Mouse (Mus musculus) embryonic facial prominence, embryonic 12.5 days (tissue): ENCODE measurements around the gene 1700025G04Rik. TPM values are rescaled to one million over a fixed set of nuclear protein-coding genes. Genes with fewer than 3 reads are reported as not detected.

ENCODE experiments used
- ATAC-seq: fragments of 200-750 bp; cut with Nextera tagmentation; 2 replicates; pipeline ENCODE4 v1.8.0; 2017; ENCODE audit not compliant: insufficient number of reproducible peaks, insufficient read depth, low FRiP score, low TSS enrichment
- H3K27ac ChIP-seq: fragments of 300-500 bp; sonication (generic); 2 replicates; pipeline ENCODE4 v1.5.1; 2016; ENCODE audit warnings: mild to moderate bottlenecking
- H3K27me3 ChIP-seq: fragments of 300-500 bp; sonication (generic); 2 replicates; pipeline ENCODE4 v1.6.1; 2016; ENCODE audit warnings: mild to moderate bottlenecking, moderate library complexity
- H3K36me3 ChIP-seq: fragments of 300-500 bp; sonication (generic); 2 replicates; pipeline ENCODE4 v1.6.1; 2016; ENCODE audit warnings: mild to moderate bottlenecking
- H3K4me1 ChIP-seq: fragments of 300-500 bp; sonication (generic); 2 replicates; pipeline ENCODE4 v1.6.1; 2016
- H3K4me2 ChIP-seq: fragments of 300-500 bp; sonication (generic); replicated peaks from 2 replicates; pipeline ENCODE4 v1.6.1; 2016; ENCODE audit warnings: mild to moderate bottlenecking, moderate library complexity
- H3K4me3 ChIP-seq: fragments of 300-500 bp; sonication (generic); 2 replicates; pipeline ENCODE4 v1.5.1; 2016; ENCODE audit warnings: mild to moderate bottlenecking
- H3K9ac ChIP-seq: fragments of 300-500 bp; sonication (generic); 2 replicates; pipeline ENCODE4 v1.6.1; 2016; ENCODE audit warnings: mild to moderate bottlenecking, moderate library complexity
- H3K9me3 ChIP-seq: fragments of 300-500 bp; sonication (generic); 2 replicates; pipeline ENCODE4 v1.6.1; 2016; ENCODE audit warnings: mild to moderate bottlenecking, moderate library complexity
- WGBS: fragments of 180-500 bp; shearing (Covaris S2); methylation state at CpG from one replicate; pipeline ENCODE4 v1.1.7; 2016; 5-methylcytosine and 5-hydroxymethylcytosine counted together
- polyA plus RNA-seq: library from polyadenylated mRNA; unstranded; fragments of >200 nt; fragmentation: Nextera tagmentation; extraction: Ambion mirVana; gene quantifications from 2 replicates; pipeline ENCODE4 v1.2.1, GENCODE M21; 2016

The 1700025G04Rik gene
- polyA plus RNA-seq, 1 experiment from 2014 or later = 34.7 TPM

DNA sequence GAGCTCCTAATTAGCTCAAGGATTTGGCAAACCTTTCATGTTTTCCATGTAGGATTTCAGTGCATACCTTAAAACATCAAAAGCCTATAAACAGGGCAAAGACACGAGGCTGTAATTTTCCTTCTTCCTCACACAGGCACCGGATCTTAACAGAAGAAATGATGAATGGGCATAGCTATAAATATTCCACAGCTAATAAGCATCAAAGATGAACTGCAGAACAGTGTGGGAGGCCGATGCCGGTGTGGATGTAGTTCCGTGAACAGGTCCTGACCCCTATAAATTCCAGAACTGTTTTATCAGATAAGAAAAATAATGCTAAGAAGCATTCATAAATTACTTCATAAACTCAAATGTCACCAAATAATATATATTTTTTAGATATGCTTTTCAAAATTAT is 42.5 kb downstream of the 1700025G04Rik start:
- WGBS = 53% methylated on average over 5 of the region's 5 CpGs
- no peak for ATAC-seq
- Histone ChIP-seq H3K4me1 (0 out of 2 replicates have a peak, but pooled peaks cover 6% of the 10 kb centered on the region), H3K9me3 (no peaks in the 10 kb centered on the region), H3K27me3 (no peaks in the 10 kb centered on the region), H3K27ac (no peak overlapping the region), H3K4me2 (no peak overlapping the region), H3K9ac (no peak overlapping the region), H3K36me3 (no peaks in the 10 kb centered on the region), H3K4me3 (no peak overlapping the region)

DNA sequence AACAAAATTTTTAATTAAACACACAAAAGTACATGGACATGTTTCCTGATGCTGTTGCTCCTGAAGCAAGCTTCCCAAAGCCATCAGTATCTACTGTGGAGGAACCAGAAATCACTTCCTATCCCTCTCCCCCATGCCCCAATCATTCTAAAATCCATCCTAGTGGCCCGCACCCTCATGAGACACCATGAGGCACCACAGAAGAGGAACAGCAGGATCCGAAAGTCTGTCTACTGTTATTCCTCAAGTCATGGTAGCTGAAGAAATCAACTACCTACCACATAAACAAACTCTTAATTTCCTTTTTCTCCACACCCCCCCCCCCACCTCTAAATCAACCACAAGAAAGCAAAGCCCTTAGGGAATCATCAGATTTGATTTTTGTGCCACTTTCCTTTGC is 46.5 kb downstream of the 1700025G04Rik start:
- no peaks in the 10 kb centered on the region for H3K9me3 ChIP-seq
- H3K4me2 ChIP-seq = no peak overlapping the region
- peaks cover 8% of the 10 kb centered on the region; the same call in 1 of the 2 replicates for H3K4me1 ChIP-seq
- no peaks in the 10 kb centered on the region for H3K36me3 ChIP-seq
- H3K4me3 ChIP-seq = no peak overlapping the region
- H3K9ac ChIP-seq = no peak overlapping the region
- no peak for ATAC-seq
- H3K27me3 ChIP-seq = no peaks in the 10 kb centered on the region
- 83% methylated on average over 2 of the region's 2 CpGs for WGBS
- no peak overlapping the region for H3K27ac ChIP-seq

DNA sequence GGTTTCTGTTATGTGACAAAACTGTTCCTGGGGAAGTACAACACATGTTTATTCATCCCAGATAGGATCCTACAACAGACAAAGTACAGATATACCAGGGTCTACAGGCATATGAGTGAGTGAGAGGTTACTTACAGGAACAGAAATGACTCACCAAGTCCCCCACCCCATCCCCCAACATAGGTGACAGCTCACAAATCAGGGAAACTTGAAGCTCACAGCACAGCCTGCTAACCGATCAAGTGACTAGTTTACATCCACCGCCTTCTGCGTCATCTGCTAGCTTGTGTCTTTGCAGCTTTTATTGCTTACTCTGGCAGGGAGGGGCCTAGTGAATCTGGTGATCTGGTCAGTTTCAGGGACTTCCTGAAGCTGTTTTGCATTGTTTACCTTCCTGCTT is 47.5 kb downstream of the 1700025G04Rik start:
- Histone ChIP-seq H3K27me3 (no peaks in the 10 kb centered on the region), H3K4me3 (no peak overlapping the region), H3K9me3 (no peaks in the 10 kb centered on the region), H3K27ac (no peak overlapping the region), H3K36me3 (no peaks in the 10 kb centered on the region), H3K4me1 (peaks cover 8% of the 10 kb centered on the region; the same call in 1 of the 2 replicates), H3K4me2 (no peak overlapping the region), H3K9ac (no peak overlapping the region)
- WGBS = 80% methylated on average over 3 of the region's 3 CpGs
- no peak for ATAC-seq

DNA sequence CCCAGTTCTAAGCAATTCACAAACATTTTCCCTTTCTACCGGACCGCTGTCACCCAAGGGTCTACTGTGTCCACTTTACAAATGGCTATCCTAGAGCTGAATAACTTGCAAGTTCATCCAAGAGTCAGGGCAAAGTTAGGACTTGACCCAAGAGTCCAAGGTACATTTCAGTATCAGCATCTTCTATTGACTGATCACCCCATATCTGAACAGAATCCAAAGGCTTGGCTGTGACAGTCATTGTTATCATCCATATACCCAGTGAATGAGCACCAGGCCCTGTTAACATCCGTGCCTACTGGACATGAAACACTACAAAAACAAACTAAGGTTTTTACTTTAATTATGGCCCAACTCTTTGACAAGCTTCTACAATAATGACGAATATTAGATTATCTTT is 48.9 kb downstream of the 1700025G04Rik start:
- Histone ChIP-seq H3K9ac (no peak overlapping the region), H3K36me3 (no peaks in the 10 kb centered on the region), H3K4me3 (no peak overlapping the region), H3K27ac (no peak overlapping the region), H3K4me1 (peaks cover 10% of the 10 kb centered on the region; the same call in 1 of the 2 replicates), H3K27me3 (no peaks in the 10 kb centered on the region), H3K4me2 (no peak overlapping the region), H3K9me3 (no peaks in the 10 kb centered on the region)
- ATAC-seq = no peak
- 87% methylated on average over 4 of the region's 4 CpGs for WGBS

DNA sequence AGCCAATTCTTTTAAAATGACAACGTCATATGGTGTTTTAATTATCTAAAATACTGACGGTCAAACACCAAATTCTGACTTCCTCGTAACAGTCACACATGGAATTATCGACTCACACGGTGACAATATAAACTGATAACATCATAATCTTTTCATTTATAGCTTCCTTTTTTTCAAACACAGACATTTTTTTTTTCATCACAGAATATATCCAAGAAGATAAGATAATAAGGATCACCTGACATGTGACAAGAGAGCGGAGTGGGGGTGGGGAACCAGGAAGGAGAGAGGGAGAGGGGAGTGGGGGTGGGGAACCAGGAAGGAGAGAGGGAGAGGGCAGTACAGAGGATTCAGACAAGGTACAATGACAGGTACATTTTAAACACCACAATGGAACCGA is 49.9 kb downstream of the 1700025G04Rik start:
- Histone ChIP-seq H3K36me3 (no peaks in the 10 kb centered on the region), H3K4me1 (peaks cover 13% of the 10 kb centered on the region; the same call in 1 of the 2 replicates), H3K27ac (no peak overlapping the region), H3K4me2 (no peak overlapping the region), H3K27me3 (no peaks in the 10 kb centered on the region), H3K9me3 (no peaks in the 10 kb centered on the region), H3K4me3 (no peak overlapping the region), H3K9ac (no peak overlapping the region)
- ATAC-seq = no peak
- WGBS = 86% methylated on average over 7 of the region's 7 CpGs

DNA sequence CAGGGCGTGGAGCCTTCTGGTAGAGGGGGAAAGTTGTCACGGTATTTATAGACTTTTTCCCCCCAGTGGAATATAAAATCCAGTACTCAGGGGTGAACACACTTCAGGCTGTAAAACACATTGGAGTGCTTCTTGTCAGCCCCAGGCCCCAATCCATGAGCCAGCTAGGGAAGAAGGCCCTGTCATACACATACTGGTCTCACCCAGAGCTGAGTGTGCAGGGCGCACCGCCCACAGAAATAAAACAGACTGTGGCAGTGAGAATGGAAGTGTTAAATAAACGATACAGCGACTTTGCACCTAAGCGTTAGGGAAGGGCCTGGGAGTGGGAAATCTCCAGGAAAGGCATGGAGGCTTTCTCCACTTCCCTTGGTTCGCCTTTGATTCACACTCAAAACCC is 50.3 kb downstream of the 1700025G04Rik start:
- 0 out of 2 replicates have a peak overlapping the region, but pooled peaks have one; percentile 23 for H3K27ac ChIP-seq
- no peaks in the 10 kb centered on the region for H3K27me3 ChIP-seq
- no peaks in the 10 kb centered on the region for H3K36me3 ChIP-seq
- no peak for ATAC-seq
- H3K9ac ChIP-seq = no peak overlapping the region
- H3K4me3 ChIP-seq = no peak overlapping the region
- WGBS = 72% methylated on average over 8 of the region's 8 CpGs
- peaks cover 18% of the 10 kb centered on the region; the same call in 1 of the 2 replicates for H3K4me1 ChIP-seq
- no peaks in the 10 kb centered on the region for H3K9me3 ChIP-seq
- H3K4me2 ChIP-seq = no peak overlapping the region

DNA sequence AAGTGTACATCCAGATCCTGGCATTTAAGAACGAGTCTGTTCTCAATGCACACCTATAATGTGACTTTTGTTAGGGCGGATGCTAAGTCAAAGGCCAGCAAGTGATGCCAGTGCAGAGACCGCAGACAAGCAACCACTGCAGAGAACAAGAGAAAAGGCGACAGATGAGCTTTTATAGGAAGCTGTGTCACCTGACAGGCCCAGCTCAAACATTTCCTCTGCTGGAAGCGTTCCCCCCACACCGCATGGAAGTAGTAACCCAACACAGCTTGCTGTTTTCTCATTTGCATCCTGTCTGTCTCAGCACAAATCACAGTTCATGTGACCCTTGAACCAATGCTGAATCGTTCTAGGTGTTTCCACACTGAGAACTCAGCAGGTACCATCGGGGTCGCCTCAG is 51.8 kb downstream of the 1700025G04Rik start:
- H3K36me3 ChIP-seq = no peaks in the 10 kb centered on the region

DNA sequence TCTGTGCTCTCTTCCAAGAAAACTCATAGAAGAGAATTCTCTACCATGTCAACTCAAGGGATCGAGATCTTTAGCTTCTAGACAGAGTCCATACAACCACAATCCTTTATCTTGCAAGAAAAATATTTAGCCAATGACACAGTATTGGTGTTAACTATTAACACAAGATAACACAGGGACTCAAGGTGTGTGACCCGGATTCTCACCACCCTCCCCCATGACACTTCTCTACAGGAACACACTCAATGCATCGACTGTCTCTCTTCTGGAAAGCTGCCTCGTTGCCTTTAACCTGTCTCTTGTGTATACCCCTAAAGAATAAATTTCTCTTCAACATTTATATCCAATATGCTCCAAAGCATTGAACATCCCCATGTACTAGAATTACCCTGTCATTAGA is 52.3 kb downstream of the 1700025G04Rik start:
- no peak for ATAC-seq
- peaks cover 19% of the 10 kb centered on the region; the same call in 1 of the 2 replicates for H3K4me1 ChIP-seq
- H3K27me3 ChIP-seq = no peaks in the 10 kb centered on the region
- 0 out of 2 replicates have a peak, but pooled peaks cover under 1% of the 10 kb centered on the region for H3K9me3 ChIP-seq
- H3K27ac ChIP-seq = no peak overlapping the region
- H3K9ac ChIP-seq = no peak overlapping the region
- H3K4me3 ChIP-seq = no peak overlapping the region
- no peak overlapping the region for H3K4me2 ChIP-seq
- H3K36me3 ChIP-seq = no peaks in the 10 kb centered on the region
- 70% methylated on average over 4 of the region's 4 CpGs for WGBS

More for the DNA sequence above, 51.8 kb downstream of the 1700025G04Rik start:
- Histone ChIP-seq H3K4me1 (peaks cover 19% of the 10 kb centered on the region; the same call in 1 of the 2 replicates), H3K9ac (no peak overlapping the region), H3K27ac (no peak overlapping the region), H3K4me3 (no peak overlapping the region), H3K27me3 (no peaks in the 10 kb centered on the region), H3K9me3 (no peaks in the 10 kb centered on the region), H3K4me2 (no peak overlapping the region)
- WGBS = 63% methylated on average over 9 of the region's 9 CpGs
- no peak for ATAC-seq

DNA sequence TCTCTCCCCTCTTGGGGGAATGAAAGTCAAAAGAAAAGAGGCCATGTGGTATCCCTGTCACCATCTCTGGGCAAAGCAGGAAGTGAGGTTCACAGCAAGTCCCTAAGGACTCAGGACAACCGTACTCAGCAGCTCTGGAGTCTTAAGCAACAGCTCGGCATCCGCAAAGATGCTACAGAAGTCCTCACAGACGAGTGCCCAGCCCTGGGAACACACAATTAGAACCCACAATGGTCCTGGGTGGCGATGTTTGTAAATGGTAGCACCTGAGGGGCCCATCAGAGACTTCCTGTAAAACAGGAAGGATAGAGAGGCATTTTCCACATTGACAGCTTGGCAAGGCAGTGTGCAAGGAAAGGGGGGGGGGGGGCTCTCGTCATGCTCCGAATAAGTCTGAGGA is 55.2 kb downstream of the 1700025G04Rik start:
- WGBS = 48% methylated on average over 7 of the region's 7 CpGs
- H3K9ac ChIP-seq = no peak overlapping the region
- H3K9me3 ChIP-seq = 0 out of 2 replicates have a peak, but pooled peaks cover 3% of the 10 kb centered on the region
- H3K27me3 ChIP-seq = no peaks in the 10 kb centered on the region
- H3K4me1 ChIP-seq = peaks cover 18% of the 10 kb centered on the region; the same call in 1 of the 2 replicates
- H3K4me2 ChIP-seq = no peak overlapping the region
- no peak overlapping the region for H3K27ac ChIP-seq
- ATAC-seq = no peak
- H3K36me3 ChIP-seq = no peaks in the 10 kb centered on the region
- H3K4me3 ChIP-seq = no peak overlapping the region

DNA sequence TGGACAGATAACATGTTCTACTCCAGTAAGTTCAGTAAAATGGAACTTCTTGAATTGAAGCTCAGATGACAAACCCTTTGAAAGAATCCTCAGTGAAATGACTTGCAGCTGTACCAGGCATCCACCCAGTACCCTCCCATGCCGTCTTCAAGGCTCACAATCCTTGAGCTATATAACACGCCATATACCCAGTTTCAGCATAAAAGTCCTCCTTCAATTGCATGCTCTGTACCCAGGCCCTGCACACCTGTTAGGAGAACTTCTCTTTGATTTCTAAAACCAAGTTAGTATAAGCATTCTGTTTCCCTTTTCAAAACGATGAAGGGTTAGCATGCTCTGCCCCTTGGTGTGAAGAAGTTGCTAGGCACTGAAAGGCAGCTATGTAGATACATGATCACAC is 56.2 kb downstream of the 1700025G04Rik start:
- no peaks in the 10 kb centered on the region for H3K27me3 ChIP-seq
- 0 out of 2 replicates have a peak, but pooled peaks cover 3% of the 10 kb centered on the region for H3K9me3 ChIP-seq
- H3K9ac ChIP-seq = no peak overlapping the region
- no peak overlapping the region for H3K4me3 ChIP-seq
- ATAC-seq = no peak
- no peak overlapping the region for H3K4me2 ChIP-seq
- peaks cover 12% of the 10 kb centered on the region; the same call in 1 of the 2 replicates for H3K4me1 ChIP-seq
- 64% methylated on average over 3 of the region's 3 CpGs for WGBS
- no peaks in the 10 kb centered on the region for H3K36me3 ChIP-seq
- no peak overlapping the region for H3K27ac ChIP-seq

DNA sequence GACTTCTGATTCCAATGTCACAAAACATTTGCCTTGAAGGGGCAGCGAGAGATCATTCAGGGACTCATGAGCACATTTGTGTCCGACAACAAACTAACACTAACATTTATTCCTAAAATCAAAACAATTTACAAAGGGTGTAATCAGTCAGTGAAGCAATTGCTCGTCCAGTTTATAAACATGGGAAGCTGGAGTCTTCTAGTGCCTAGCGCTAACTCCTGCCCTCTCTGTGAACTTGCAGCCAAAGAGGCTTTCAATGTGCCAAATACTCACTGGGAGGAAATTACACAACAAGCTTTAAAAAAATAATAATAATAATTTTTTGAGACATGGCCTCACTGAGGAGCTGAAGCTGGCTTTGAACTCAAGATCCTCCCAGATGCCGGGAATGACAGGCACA is 57.8 kb downstream of the 1700025G04Rik start:
- Histone ChIP-seq H3K4me1 (peaks cover 12% of the 10 kb centered on the region; the same call in 1 of the 2 replicates), H3K36me3 (no peaks in the 10 kb centered on the region), H3K4me3 (no peak overlapping the region), H3K9ac (no peak overlapping the region), H3K27me3 (no peaks in the 10 kb centered on the region), H3K4me2 (no peak overlapping the region), H3K27ac (no peak overlapping the region), H3K9me3 (0 out of 2 replicates have a peak, but pooled peaks cover 3% of the 10 kb centered on the region)
- 90% methylated on average over 5 of the region's 5 CpGs for WGBS
- no peak for ATAC-seq

DNA sequence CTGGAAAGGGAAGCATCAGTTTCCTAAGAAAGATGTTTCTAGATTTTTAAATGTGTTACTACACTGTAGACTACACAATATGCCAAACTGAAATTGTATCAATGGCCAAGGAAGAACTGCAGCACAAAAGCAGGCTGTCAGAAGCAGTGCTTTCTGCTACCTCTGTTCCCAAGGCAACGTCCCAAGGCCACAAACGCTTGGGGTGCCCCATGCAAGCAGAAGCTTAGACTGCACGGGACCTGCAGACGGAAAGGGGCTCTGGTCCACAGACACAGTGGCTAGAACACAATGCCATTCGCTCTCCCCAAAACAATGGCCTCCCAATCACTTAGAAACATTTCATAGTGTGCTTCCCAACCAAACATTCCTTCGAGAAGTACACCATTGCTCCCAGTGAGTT is 59.4 kb downstream of the 1700025G04Rik start:
- Histone ChIP-seq H3K27ac (no peak overlapping the region), H3K4me1 (peaks cover 9% of the 10 kb centered on the region; the same call in 1 of the 2 replicates), H3K27me3 (no peaks in the 10 kb centered on the region), H3K9ac (no peak overlapping the region), H3K9me3 (0 out of 2 replicates have a peak, but pooled peaks cover 3% of the 10 kb centered on the region), H3K36me3 (no peaks in the 10 kb centered on the region), H3K4me2 (no peak overlapping the region), H3K4me3 (no peak overlapping the region)
- ATAC-seq = no peak
- 65% methylated on average over 6 of the region's 6 CpGs for WGBS
